8 mouse cellular contexts compared by ENCODE assay signal in the genomic region with DNA sequence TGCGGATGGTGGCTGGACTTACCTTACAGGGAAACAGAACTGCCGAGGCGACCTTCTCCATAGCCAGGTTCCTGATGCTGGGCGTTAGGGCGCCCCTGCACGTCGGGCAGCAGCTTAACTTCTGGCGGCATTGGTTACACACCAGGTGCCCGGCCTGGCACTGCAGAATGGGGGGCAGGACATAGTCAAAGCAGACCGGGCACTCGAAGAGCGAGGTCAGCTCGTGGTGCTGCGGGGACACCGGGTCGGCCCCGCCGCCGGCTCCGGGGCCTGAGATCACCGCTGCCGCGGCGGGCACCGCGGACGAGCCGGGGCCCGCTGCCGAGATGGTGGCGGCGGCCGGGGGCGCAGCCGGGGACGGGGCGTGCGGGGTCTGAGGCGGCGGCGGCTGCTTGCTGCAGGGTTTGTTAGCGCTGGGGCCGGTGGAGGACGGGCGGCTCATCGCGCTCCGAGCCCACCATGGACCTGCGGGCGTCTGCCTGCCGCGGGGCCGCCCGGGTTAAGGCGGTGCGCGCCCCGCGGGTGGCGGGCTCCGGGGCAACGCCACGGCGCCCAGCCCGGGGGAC. TPM values are rescaled to one million over a fixed set of nuclear protein-coding genes. Genes with fewer than 3 reads are reported as not detected.
DNase-seq lines count a peak whose midpoint lies in the region; ATAC-seq lines count a peak whose summit lies in the region.

No protein-coding gene starts in this region.

- H3K27me3 ChIP-seq in forebrain, embryonic 13.5 days: peaks cover 14% of the 10 kb centered on the region; the same call in 1 of the 2 replicates
- H3K27me3 ChIP-seq in lung, embryonic 15.5 days: no peaks in the 10 kb centered on the region

- peak overlapping the region; percentile 87 for H3K9ac ChIP-seq in forebrain, embryonic 13.5 days
- H3K9ac ChIP-seq in lung, embryonic 15.5 days: peak overlapping the region; percentile 78

- peak; percentile 71 for DNase-seq in CD4-positive, CD25-positive, alpha-beta regulatory T cell, adult 2 months (ENCODE audit: low read depth, low spot score)
- DNase-seq in brain, adult 2 months (ENCODE audit: low read depth, low spot score): peak; percentile 74
- peak; percentile 64 to 65 for DNase-seq in heart, postnatal 10 days
- peak; percentile 9 to 63 for DNase-seq in layer of hippocampus, adult 18-20 months (ENCODE audit: low spot score in 2 of 2)
- peak; percentile 13 for DNase-seq in ovary, postnatal 10 days (ENCODE audit: low spot score)
- peak; percentile 49 for DNase-seq in thymus, postnatal 0 days (ENCODE audit: low spot score)

- H3K27ac ChIP-seq in forebrain, embryonic 13.5 days: peak overlapping the region; percentile 84
- H3K27ac ChIP-seq in lung, embryonic 15.5 days: peak overlapping the region; percentile 94

- intact Hi-C loops in heart, postnatal 10 days (cut with DNase I): loop anchor here (5.0 to 10.0 kb wide), 2 partner anchors 114 to 277 kb away; a partner anchor contains a TSS

- H3K4me1 ChIP-seq in forebrain, embryonic 13.5 days: peaks cover 22% of the 10 kb centered on the region
- peaks cover 10% of the 10 kb centered on the region for H3K4me1 ChIP-seq in lung, embryonic 15.5 days

- peak; percentile 61 for ATAC-seq in forebrain, embryonic 13.5 days
- peak; percentile 3 for ATAC-seq in lung, embryonic 15.5 days (ENCODE audit: borderline replicate concordance, extremely low read depth, low FRiP score, low TSS enrichment)

- H3K4me3 ChIP-seq in forebrain, embryonic 13.5 days: peak overlapping the region; percentile 78
- peak overlapping the region; percentile 93 for H3K4me3 ChIP-seq in lung, embryonic 15.5 days

- H3K9me3 ChIP-seq in forebrain, embryonic 13.5 days (replicated peaks): no peaks in the 10 kb centered on the region
- H3K9me3 ChIP-seq in lung, embryonic 15.5 days: no peaks in the 10 kb centered on the region

- peak overlapping the region; percentile 92 for H3K4me2 ChIP-seq in forebrain, embryonic 13.5 days
- H3K4me2 ChIP-seq in lung, embryonic 15.5 days: peak overlapping the region; percentile 97

- WGBS in forebrain, embryonic 13.5 days: under 1% methylated on average over 29 of the region's 65 CpGs
- whole genome bisulfite sequencing in lung, embryonic 15.5 days: 0% methylated on average over 59 of the region's 65 CpGs

- no peaks in the 10 kb centered on the region for H3K36me3 ChIP-seq in forebrain, embryonic 13.5 days (ENCODE audit: poor library complexity, severe bottlenecking)
- no peaks in the 10 kb centered on the region for H3K36me3 ChIP-seq in lung, embryonic 15.5 days

RNA-seq across cellular contexts. Expression of a gene that starts 0.7 kb away (rescaled TPM):
- polyA plus RNA-seq in forebrain, embryonic 13.5 days (2015; fragmentation: Nextera tagmentation; extraction: Ambion mirVana): 4.7 and 5.4 TPM in 2 replicates
- total RNA-seq in heart, postnatal 10 days (2021): 10 to 100 TPM; 12.6 to 13.5 TPM
- 10 to 100 TPM; 17.4 to 17.5 TPM for total RNA-seq in layer of hippocampus, adult 18-20 months (2021)
- polyA plus RNA-seq in lung, embryonic 15.5 days (2015; fragmentation: Nextera tagmentation; extraction: Ambion mirVana): 5.0 and 5.2 TPM in 2 replicates
- 4.2 and 4.3 TPM in 2 replicates for polyA plus RNA-seq in thymus, postnatal 0 days (2015; fragmentation: Nextera tagmentation; extraction: Ambion mirVana)

RNA-seq across cellular contexts. Expression of a gene that starts 54.5 kb away (rescaled TPM):
- 0.09 and 0.18 TPM in 2 replicates for polyA plus RNA-seq in forebrain, embryonic 13.5 days (2015; fragmentation: Nextera tagmentation; extraction: Ambion mirVana)
- under 1 TPM in 1 of 2 experiments, not detected in 1; 0.12 TPM for total RNA-seq in heart, postnatal 10 days (2021)
- total RNA-seq in layer of hippocampus, adult 18-20 months (2021): under 1 TPM; 0.74 to 0.86 TPM
- not detected in 2 replicates for polyA plus RNA-seq in lung, embryonic 15.5 days (2015; fragmentation: Nextera tagmentation; extraction: Ambion mirVana)
- not detected in 2 replicates for polyA plus RNA-seq in thymus, postnatal 0 days (2015; fragmentation: Nextera tagmentation; extraction: Ambion mirVana)

Comparison
In these comparisons a context has a peak if more than half of its experiments do, and no peak if none do; other contexts are left out.
1. Peak in every context shown above with its lines: DNase-seq, ATAC-seq, H3K4me3 ChIP-seq and H3K27ac ChIP-seq.
2. DNase-seq: peak in every context shown above with its lines; median percentile 74 in brain, adult 2 months; 71 in CD4-positive, CD25-positive, alpha-beta regulatory T cell, adult 2 months; 64 in heart, postnatal 10 days; 49 in thymus, postnatal 0 days; 36 in layer of hippocampus, adult 18-20 months; 13 in ovary, postnatal 10 days.